Mouse (Mus musculus): ENCODE data around the gene Ebf1.

Ebf1 gene

GRCm38 (mm10) chr11:44892814-44893521, 275.9 kb downstream of the Ebf1 start:
- in situ Hi-C loops (cut with MseI, MboI), result no loop called here

DNA sequence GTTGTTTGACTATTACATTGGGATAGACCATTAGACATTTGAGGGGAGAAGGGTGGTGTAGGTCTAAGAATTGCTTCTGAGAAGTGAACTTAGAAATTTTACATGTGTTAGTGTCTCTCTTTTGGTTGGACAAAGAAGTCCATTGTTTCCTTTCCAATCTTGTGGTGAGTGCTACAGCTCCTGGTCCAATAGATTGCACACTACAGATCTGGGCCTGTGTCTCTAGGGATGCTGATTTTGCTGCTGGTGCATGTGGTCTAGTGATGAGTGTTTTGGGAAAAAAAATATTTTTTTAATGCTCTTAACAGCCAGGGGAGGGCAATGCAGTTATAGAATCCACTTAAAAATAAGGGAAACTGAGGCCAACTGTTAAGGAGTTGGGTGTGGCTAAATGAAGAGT, 276.9 kb downstream of the Ebf1 start:
- in situ Hi-C loops (cut with MseI, MboI), result no loop called here

DNA sequence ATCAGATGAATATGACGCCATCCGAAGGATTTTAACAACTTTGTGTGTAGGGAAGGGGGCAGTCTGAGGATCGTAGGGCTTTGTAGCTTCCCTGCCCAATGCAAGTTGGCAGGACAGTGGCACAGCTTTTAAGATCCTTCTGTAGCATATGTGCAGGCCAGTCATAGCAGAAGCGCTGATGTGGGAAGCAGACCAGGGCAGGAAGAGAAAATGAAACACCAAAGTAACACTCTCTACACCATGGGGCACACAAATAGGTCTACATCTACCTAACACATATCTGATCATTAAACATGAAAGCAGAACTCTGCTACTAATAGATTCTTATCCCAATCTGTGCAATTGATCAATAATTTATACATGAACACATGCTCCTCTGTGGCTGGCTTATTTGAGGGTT, 277.7 kb downstream of the Ebf1 start:
- in situ Hi-C loops (cut with MseI, MboI), result no loop called here

DNA sequence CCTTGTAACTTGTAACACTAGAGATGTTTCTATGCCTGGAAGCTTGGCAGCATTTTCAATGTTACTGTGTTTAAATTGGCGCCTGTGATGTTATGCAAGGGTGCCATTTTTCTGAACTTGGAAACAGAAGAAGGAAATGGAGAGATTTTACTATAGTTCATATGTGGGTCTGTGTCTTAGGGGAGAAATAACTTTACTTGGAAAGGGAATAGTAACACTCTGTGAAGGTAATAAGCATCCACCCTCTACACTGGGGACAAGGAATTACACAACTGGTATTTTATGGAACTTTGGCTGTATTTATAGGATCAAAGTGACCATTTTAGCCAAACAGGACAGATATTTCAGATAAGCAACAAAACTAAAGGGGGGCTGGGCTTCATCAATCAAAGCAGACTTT, 278.8 kb downstream of the Ebf1 start:
- in situ Hi-C loops (cut with MseI, MboI), result no loop called here

GRCm38 (mm10) chr11:44897140-44897665, 280.1 kb downstream of the Ebf1 start:
- in situ Hi-C loops (cut with MseI, MboI), result no loop called here

DNA sequence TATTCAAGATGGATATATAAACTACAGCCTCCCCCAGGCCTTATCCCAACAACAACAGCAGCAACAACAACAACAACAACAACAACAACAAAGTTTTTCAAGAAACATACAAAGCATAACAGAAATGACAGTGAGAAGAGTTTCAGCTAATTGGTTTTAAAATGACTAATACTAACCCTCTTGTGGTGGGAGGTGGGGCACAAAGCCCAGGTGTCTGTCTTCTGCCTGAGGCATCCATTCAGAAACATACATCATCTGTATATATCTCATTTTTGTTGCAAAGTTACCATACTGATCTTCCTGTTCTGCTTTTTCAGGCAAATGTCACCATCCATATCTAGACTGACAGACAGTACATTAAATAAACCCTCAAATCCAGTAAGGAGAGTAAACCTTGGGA, 282.4 kb downstream of the Ebf1 start:
- in situ Hi-C loops (cut with MseI, MboI), result no loop called here

GRCm38 (mm10) chr11:44899965-44900364, 282.8 kb downstream of the Ebf1 start:
- in situ Hi-C loops (cut with MseI, MboI), result no loop called here

DNA sequence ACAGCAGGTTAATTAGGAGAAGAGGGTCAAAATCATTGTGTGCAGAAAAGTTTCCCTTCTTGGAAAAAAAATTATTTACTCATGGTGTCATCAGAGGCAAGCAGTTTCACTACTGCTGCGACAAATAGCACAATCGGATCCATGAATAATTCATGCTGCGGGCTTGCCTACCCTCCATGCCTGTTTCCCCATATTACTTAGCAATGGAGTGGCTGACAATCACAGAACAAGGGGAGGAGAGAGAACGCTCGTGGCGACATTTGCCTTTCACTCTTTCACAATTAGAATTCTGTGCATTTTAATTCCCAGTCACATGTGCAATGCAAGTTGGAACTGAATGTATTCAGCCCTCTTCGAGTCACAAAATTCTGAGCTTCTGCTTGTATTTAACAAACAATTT, 283.4 kb downstream of the Ebf1 start:
- in situ Hi-C loops (cut with MseI, MboI), result no loop called here

DNA sequence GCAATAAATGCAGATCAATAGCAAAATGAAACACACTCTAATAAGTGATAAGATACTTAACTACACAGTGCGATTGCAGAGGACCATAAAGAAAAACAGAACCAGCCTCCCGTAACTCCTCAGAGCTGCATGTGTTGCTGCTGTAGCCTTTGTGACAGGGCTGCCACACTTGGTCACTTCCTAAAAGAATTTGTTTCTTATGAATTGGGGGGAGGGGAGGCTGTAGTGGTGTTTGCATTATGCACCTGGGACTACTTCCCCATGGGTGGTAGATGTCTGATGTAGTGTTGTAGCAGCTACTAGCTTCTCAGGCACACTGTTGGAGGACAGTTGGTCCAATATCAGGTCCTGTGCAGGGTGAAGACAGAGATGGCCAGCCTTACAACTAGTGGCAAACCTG, 284.6 kb downstream of the Ebf1 start:
- in situ Hi-C loops (cut with MseI, MboI), result no loop called here

- in situ Hi-C loops (cut with MseI, MboI), result no loop called here
Observed at GRCm38 (mm10) chr11:44902165-44902564, 285.0 kb downstream of the Ebf1 start.

- in situ Hi-C loops (cut with MseI, MboI), result no loop called here
Observed at GRCm38 (mm10) chr11:44904121-44904520, 287.0 kb downstream of the Ebf1 start.

DNA sequence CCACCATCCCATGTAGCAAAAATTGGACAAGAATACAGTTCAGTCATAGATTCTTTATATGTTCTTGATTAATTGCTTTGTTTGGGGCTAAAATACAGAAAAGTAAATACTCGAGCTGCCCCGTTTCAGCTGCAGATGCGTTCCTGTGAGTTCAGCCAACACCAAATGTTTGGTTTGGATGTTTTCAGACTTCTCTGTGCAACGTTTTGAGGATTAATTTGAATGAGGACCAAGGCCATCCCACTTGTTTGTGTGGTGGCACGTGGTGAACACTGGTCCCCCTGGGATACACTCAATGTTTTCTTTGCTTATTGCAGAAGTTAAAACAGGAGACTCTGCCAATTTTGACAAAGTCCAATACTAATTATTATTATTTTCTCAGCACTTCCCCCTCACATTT, 289.3 kb downstream of the Ebf1 start:
- in situ Hi-C loops (cut with MseI, MboI), result no loop called here

- in situ Hi-C loops (cut with MseI, MboI), result no loop called here
Observed at GRCm38 (mm10) chr11:44911765-44912164, 294.6 kb downstream of the Ebf1 start.

- in situ Hi-C loops (cut with MseI, MboI), result no loop called here
Observed at GRCm38 (mm10) chr11:44913806-44914205, 296.7 kb downstream of the Ebf1 start.

- in situ Hi-C loops (cut with MseI, MboI), result no loop called here
Observed at GRCm38 (mm10) chr11:44917059-44917458, 299.9 kb downstream of the Ebf1 start.

- in situ Hi-C loops (cut with MseI, MboI), result no loop called here
Observed at GRCm38 (mm10) chr11:44923138-44923537, 306.0 kb downstream of the Ebf1 start.

DNA sequence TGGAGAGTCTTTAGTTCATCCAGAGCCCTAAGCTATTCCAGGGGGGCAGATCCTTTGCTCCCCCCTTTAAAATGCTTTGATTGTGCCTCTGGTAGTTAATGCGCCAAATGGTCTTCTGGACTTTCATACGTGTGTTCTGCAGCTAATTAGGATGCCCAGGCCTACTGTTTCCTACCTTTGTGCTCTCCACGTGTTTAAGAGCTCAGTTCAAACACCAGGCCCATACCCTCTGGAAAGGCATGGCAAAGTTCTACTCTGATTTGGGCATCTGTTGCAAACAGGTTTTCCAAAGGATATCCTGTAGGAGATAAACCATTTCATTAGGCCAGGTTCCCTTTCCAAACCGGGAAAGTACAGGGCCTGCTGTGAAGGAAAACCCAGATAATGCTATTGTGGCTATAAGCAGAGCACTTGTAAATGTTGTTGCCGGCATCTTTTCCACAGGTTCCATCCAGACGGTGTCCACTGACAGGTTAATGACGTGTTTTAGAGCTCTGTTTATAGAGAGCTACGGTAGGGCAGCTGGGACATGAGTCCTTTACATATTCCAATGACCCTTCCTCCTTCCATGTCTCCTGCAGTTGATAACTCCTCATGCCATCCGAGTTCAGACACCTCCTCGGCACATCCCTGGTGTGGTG, 306.9 kb downstream of the Ebf1 start:
- in situ Hi-C loops (cut with MseI, MboI), result no loop called here

DNA sequence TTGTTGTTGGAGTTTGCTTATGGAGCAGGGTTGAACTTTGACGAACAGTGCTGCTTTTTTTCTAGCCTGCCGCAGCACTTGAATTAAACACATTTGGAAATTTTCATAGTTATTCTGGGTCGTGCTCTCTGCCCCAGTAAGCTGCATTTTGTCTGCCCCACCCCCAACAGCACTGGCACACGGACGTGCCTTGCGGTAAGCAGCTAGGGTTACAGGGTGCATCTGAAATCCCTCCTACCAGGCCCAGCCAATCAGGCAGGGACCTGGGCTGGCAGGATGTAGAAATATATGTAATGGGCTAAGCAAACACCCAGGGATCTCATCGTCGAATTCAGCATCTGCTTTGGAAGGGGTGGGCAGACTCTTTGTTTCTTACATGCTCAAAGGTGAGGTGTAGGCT, 307.8 kb downstream of the Ebf1 start:
- in situ Hi-C loops (cut with MseI, MboI), result no loop called here

DNA sequence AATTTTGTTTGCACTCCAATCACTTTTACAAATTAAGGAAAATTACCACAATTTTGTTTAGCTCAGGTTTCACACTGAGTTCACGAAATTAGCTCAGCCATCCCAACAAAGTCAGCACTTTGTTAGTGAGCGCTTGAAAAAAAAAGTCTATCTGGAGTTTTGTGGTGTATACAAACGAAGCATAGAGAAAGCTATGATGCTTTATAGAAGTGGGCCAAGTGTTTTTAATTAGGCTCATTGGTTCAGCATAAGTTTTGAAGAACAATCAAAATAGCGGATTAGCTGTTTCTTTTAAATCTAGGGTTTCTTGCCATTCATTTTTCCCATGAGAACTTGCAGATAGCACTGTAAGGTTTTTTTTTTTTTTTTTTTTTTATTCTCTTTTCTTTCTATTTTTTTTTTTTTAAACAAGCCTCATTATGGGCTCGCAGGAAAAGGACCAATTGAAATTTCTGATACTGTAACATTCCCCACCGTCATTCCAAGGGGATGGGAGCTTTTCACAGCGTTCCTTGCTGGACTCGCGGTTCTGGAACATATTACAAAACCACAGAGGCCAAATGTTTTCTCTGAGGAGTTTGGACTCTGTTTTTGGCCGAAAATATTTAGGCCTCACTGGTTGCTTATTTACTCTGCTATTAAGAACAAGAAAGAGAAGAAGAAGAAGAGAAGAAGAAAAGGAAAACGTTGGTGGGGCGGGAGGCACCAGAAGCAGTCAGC, 308.8 kb downstream of the Ebf1 start:
- in situ Hi-C loops (cut with MseI, MboI), result no loop called here

DNA sequence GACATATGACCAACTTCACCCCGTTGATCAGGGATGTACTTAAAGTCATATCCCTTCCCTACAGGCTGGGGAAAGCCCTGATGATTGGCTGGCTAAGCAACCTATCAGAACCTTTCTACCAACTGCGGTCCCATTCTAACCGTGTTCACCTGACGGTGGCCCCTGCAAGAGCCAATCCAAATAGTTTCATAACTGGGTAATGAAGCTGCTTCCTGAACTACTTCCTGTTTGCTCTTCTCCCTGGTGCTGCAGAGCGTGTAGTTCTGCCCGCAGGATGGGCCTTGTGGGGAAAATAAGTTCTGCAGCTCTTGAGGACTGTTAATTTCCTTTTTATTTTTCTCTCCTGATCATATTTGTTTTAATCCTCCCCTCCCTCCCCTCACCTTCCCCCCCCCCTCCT, 311.3 kb downstream of the Ebf1 start:
- in situ Hi-C loops (cut with MseI, MboI), result no loop called here

DNA sequence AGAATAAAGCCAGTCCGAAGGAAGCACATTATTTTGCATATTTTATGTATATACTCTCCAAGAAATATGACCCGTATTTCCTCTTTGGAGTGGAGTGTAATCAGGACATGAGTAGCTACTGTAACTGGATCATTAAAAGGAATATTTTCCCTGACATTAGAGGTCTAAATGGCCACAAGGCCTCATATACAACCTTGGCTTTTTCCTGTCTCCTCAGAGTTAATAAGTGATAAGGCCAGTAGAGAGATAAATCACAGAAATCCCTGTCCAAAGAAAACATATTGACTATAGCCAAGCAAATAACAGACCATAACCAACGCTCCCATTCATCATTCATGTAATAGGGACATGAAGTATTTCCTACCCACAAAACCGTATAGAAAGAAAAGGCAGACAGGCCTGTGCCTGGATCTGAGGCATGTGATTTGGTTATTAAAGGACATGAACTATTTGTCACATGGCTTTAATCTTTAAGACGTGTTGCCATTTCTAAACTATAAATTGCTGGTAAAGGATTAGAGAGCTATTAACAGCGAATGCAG, 315.9 kb downstream of the Ebf1 start:
- in situ Hi-C loops (cut with MseI, MboI), result no loop called here

GRCm38 (mm10) chr11:44943781-44944180, 326.7 kb downstream of the Ebf1 start:
- in situ Hi-C loops (cut with MseI, MboI), result no loop called here
